ENCODE assay signal across 21 mouse cellular contexts in the genomic region with DNA sequence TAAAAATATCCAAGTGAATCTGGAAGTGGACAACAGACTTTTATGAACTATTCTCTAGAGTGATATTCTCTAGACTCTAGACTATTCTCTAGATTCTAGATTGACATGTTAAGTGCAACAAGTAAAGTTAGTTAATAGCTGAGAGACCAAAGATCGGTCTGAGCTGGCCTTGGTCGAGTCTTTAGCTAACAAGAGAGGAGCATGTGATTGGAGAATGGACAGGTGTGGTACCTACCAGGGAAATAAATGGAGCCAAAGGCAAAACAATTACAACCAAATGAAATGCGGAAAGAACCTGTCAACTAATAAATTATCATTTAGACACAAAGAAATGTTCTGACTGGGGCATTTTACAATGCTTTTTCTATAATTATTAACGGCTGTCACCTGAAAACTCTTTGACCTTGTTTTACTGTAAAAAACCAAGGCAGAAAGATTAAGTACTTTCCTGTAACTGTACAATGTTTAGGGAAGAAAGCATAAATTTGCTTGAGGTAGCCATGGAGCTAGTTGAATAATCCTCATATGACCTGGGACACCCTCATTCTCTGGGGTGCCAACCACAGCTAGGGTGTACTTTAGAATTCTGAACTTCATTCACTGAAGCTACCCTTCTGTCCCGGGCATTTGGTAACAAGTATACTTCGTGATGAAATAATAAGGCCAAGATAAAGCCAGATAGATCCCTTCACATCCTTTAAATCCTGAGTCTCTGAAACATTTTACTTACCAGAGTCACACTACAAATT. TPM values are rescaled to one million over a fixed set of nuclear protein-coding genes. Genes with fewer than 3 reads are reported as not detected.
"Had no signal": no experiment of that assay in that cellular context is flagged by ENCODE, and none has a peak within 500 bp of the region (broad histone marks: within the 10 kb centered on the region; RNA-seq: fewer than 3 reads in every experiment).

No protein-coding gene starts in this region.

- H3K27ac ChIP-seq: midbrain, embryonic 13.5 days; midbrain, embryonic 15.5 days; neural tube, embryonic 12.5 days had no signal

- H3K27me3 ChIP-seq: megakaryocyte, embryonic 14.5 days; midbrain, embryonic 13.5 days; midbrain, embryonic 15.5 days; neural tube, embryonic 12.5 days had no signal

- H3K4me2 ChIP-seq: lung, embryonic 14.5 days; midbrain, embryonic 11.5 days; midbrain, embryonic 13.5 days; midbrain, embryonic 15.5 days; neural tube, embryonic 12.5 days had no signal

- H3K9me3 ChIP-seq: megakaryocyte, embryonic 14.5 days; midbrain, embryonic 13.5 days; midbrain, embryonic 15.5 days; neural tube, embryonic 12.5 days had no signal

- DNase-seq: lung, adult 18-20 months; lung, embryonic 14.5 days; lung, postnatal 10 days; lung, postnatal 4 days; right cerebral cortex, postnatal 14 days; spleen, adult 18-20 months; thymus, adult 18-20 months; thymus, postnatal 14 days; thymus, postnatal 36 days had no signal

- H3K36me3 ChIP-seq: midbrain, embryonic 13.5 days; midbrain, embryonic 15.5 days; neural tube, embryonic 12.5 days had no signal

- H3K4me1 ChIP-seq: midbrain, embryonic 13.5 days; midbrain, embryonic 15.5 days; neural tube, embryonic 12.5 days had no signal

- ATAC-seq: midbrain, embryonic 13.5 days; midbrain, embryonic 15.5 days had no signal

- H3K9ac ChIP-seq: lung, embryonic 14.5 days; midbrain, embryonic 13.5 days; midbrain, embryonic 15.5 days; neural tube, embryonic 12.5 days had no signal

- H3K4me3 ChIP-seq: megakaryocyte, embryonic 14.5 days; midbrain, embryonic 13.5 days; midbrain, embryonic 15.5 days; neural tube, embryonic 12.5 days had no signal

RNA-seq across cellular contexts. Expression of gene Gm5269, which starts 13.4 kb away (rescaled TPM):
- total RNA-seq: midbrain, postnatal 0 days; monocyte, adult 5-6 weeks had no signal
- polyA plus RNA-seq: lung, embryonic 14.5 days; lung, embryonic 16.5 days; midbrain, embryonic 11.5 days; midbrain, embryonic 13.5 days; midbrain, embryonic 15.5 days; midbrain, postnatal 0 days; neural tube, embryonic 12.5 days; neural tube, embryonic 14.5 days; stomach, embryonic 14.5 days; stomach, embryonic 16.5 days; thymus, postnatal 0 days had no signal
